Mouse (Mus musculus) retina, embryonic 14.5 days (tissue): ENCODE data around the gene Ppfibp1.
"Not testable (repeated sequence)": the region's sequence is repeated elsewhere in the genome, so short reads cannot be mapped to it uniquely, and the experiment has no call there.

Experiments used
- DNase-seq: peaks from one replicate; pipeline ENCODE4 v3.0.0-alpha.2; 2015; ENCODE audit warnings: low spot score

Gene Ppfibp1

DNA sequence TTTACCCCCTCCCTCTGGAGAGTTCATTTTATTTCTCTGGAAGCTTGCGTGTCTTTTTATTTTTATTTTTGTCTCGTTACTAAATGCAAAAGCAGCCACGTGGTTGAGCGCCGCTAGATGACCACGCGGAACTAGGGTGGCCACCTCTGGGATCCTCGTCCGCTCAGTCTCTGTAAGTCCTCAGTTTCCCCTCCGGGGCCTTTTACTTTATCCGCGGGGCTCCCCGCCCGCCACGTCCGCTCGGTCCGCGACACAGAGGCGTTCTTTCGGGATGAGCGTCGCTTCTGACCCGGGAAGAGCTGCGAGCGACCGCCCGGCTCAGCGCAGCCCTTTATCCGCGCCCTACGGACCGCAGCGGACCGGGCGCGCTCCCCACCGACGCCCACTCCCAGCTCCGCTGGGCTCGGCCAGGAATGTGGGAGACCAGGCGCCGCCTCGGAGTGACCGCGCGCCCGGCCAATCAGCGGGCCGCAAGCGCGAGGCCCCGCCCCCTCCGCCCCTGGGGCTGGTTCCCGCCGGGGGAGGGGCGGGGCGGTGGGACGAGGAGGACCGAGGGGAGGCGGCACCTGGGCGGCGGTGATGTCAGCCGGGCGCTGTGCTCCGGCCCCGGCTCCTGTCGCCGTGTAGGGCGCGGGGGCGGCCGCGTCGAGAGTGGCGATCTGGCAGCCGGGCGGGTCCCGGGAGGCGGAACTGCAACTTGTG is at the start of gene Ppfibp1:
Gene Ppfibp1 (plus strand): TSS at position 530 of the 702 bp plus-strand sequence.
- DNase-seq, result peak; percentile 95

DNA sequence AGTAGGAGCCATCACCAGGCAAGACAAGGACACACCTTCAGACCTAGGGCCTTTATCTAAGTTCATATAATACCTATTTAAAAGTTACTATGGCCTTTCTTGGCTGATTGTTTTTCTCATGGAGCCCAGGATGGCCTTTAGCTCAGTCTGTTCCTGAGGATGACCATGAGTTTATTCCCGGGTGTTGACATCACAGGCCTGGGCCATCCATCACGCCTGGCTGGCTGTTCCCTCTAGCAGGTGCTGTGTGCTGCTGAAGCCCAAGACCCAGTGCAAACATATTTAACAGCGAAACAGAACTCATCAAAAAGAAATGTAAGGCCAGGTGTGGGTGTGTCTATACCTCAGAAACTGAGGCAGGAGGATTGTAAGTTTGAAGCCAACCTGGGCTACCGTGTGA is 49.4 kb upstream of the Ppfibp1 start:
- DNase-seq, result no peak

DNA sequence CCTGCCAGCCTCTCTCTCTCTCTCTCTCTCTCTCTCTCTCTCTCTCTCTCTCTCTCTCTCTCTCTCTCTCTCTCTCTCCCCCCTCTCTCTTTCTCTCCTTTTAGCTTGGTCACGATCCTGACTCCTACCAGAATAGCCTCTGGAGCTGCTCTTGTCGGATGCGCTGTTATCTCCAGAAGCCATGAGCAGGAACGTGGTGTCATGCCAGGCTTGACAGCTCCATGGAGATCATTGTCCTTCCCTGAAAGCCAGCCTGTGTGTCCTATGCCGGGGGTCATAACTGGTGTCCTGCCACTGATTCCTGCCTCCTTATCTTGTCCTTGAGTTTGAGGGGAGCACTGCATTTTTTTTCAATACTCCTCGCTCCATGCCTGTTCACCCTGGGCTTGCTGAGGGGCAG is 43.4 kb upstream of the Ppfibp1 start:
- DNase-seq, result no peak

DNA sequence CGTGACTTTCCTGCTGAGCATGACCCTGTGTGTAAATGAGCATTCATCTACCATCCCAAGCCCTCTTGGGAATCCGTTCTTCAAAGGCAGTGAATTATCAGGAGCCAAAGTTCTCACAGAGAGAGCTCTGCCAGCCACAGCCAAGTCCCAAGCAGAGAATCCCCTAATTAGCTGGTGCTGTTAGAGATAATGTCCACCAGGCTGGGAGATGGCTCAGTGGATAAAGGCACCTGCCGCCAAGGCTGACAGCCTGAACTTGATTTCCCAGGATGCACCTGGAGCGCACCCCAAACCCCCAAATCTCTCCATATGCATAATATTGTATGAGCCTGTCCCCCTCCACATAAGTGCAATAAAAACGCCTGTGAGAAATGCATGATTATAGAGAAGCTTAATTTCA is 42.9 kb upstream of the Ppfibp1 start:
- DNase-seq, result no peak

DNA sequence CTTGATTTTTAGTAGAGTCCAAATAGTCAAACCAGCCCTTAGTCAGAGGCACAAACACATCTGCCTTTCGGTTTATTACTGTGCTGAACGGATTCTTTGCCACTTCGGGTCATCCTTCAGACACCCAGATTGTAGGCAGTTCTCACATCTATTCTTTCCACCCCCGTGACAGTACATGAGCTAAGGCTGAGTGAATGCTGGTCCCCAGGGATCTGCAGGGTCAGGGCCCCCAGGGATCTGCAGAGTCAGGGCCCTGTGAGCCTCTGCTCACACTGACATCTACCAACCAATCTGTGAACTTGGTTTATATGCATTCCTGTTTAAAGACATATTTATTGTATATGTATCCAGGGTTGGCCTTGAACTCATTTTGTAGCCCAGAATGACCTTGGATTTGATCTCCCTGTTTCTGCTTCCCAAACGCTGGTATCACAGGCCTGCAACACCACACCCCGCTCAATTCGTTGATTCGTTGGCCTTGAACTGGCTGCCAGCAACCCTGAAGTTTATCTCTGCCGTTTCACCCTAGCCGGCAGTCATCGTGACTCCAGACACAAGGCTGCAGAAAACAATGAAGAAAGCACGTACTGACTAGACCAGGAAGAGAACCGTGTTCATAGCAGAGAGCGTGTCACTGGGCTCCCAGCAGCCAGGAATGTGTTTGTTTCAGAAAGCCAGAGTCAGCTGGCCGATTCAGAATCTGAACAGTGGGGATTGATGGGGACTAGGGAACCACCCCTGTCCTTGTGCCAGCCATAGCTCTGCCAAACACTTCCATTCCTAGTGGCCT is 42.1 kb upstream of the Ppfibp1 start:
- DNase-seq, result no peak

DNA sequence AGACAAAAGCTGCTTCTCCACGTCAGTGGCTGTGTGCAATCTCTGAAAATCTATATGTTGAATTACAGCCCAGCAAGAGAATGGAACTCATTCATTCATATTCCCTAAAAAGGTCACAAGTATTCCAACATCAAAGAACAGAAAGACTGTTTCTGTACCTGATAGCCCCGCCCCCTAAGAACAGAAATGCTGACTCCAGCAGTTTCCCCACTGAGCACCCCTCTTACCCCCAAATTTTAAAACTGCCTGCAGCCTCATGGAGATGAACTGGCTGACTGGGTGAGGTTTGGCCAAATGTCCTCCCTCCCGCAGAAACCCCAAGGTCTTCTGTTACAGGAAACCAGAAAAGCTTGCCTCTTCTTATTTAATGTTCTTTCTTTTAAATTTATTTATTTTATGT is 40.9 kb upstream of the Ppfibp1 start:
- DNase-seq, result no peak

DNA sequence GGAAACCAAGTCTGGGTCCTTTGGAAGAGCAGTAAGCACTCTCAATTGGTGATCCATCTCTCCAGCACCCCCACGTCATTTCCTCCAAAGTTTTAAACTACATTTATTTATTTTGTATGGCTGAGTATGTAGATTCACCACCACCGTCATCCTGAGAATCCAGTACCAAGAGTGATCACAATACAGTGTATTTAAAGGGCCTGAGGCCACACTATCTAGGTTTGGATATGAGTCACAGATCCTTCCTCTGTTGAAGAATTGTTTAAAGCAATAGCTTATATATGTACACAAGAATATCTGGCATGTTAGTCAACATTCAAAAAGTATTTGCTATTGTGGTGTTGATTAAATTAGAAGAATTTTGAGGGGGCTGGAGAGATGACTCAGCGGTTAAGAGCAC is 40.0 kb upstream of the Ppfibp1 start:
- no peak for DNase-seq

DNA sequence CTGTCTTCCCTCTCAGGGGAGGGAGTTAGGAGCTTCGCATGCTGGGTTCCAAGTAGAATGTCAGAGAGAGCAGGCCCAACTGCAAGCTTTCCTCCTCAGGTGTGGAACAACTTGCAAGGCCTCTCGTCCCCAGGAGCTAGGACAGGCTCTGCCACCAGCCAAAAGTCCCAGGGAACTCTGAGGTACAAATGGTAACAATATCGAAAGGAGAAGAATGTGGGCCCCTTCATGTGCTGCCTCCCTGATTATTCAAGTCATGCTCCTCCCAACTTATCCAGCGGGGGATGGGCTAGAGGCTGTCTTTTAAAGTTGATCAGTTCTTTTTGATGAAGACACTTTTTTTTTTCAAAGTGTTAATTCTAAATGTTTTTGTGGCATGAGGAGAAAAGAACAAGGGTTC is 38.2 kb upstream of the Ppfibp1 start, which contains the start of gene Smco2:
Gene Smco2 (plus strand): TSS at position 55 of the 400 bp plus-strand sequence.
- DNase-seq, result no peak

DNA sequence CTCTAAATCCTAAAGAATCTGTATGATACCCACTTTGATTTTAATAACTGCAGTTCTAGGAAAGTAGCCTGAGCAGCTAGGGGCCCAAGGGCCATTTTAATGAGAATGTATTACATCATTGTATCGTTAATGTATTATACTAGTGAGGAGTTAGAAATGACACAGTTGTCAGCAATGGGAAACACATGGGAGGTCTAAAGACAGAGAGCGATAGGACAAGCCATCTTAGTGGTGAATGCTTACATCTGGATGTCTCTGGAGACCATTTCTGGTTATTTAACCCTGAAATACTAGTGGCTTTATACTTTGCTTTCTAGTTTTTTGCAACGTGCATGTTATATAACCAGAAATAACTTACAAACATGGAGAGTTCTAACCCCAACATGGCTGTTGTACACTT is 36.4 kb upstream of the Ppfibp1 start:
- DNase-seq, result no peak

DNA sequence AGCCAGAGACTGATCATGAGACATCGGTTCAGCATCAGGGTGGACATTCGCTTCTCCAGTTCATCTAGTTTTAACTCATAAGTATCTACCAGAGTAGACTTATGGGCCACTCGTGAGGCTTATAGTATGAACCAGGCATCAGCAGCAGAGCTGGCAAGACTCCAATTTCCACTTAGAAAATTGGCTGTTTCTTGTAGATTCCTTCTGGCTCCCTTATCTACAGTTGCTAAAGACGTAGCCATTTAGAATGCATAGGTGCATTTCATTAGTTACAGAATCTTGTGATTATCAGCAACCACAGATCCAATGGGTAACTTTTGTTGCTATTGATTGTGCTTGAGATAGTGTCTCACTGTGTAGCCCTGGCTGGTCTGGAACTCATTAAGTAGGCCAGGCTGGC is 35.5 kb upstream of the Ppfibp1 start:
- DNase-seq, result no peak

DNA sequence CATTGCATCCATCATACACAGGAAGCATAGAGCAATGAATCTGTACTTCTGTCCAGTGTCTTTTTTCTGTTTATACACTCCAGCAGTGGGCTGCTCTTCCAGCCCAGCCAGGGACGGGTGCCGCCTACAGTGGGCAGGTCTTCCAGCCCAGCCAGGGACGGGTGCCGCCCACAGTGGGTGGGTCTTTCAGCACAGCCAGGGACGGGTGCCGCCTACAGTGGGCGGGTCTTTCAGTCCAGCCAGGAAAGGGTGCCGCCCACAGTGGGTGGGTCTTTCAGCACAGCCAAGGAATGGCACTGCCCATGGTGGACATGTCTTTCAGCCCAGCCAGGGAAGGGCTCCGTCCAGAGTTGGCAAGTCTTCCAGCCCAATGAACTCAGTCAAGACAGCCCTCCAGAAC is 33.1 kb upstream of the Ppfibp1 start:
- DNase-seq, result no peak

DNA sequence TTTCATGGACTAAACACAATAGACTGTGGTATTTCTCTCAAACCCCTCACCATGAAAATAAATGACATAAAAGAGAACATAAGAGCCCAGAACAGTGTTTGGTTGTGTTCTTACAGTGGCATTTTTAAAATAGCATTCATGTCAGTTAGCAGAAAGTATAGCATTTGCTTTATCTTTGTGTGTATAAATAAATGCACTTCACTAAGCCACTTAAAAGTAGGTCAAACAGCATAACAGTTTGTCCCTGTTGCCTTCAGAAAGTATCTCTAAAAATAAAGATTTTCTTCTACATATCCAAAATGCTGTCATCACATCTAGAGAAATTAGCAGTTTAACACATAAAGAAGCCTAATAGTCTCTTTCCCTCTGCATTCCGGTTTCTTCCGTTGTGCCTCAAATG is 30.9 kb upstream of the Ppfibp1 start:
- no peak for DNase-seq

DNA sequence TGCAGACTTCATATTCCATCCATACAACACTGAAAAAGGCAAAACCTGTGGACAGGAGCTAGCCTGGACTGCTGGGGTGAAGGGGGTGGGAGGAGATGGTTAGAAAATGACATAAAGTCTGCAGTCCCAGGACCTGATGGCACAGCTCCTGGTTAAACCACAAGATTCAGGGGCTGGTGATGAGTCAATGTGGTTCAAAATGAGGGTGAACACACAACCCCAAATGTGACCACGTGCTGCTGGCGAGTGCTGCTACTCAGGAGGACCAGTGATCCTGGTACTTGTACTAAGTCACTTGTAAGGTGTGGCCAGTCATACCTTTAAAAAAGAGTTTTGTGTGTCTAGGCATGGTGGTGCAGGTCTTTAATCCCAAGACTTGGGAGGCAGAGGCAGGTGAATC is 25.1 kb upstream of the Ppfibp1 start:
- no peak for DNase-seq

DNA sequence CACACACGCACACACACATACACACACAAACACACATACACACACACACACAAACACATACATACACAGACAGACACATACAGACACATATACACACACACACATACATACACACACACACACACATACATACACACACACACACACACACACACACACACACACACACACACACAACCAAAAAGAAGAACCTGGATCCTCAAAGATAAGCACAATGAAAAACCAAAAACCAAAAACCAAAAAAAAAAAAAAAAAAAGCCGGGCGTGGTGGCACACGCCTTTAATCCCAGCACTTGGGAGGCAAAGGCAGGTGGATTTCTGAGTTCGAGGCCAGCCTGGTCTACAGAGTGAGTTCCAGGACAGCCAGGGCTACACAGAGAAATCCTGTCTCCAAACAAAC is 23.9 kb upstream of the Ppfibp1 start:
- DNase-seq, result not testable (repeated sequence)

DNA sequence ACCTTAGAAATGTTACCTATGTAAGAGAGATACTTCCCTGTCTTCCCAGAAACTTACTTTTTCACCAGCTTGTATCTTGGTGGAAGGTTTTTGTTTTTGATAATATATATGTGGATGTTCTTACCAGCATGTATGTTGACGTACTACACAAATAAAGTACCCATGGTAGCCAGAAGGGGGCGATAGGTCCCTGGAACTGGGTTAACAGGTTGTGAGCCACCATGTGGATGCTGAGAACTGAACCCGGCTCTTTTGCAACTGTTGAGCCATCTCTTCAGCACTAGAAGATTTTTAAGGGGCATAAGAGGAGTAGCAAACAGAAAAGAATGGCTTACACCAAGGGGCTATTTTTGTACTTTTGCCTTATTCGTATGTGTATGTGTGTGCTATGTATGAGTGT is 22.6 kb upstream of the Ppfibp1 start:
- DNase-seq, result no peak

DNA sequence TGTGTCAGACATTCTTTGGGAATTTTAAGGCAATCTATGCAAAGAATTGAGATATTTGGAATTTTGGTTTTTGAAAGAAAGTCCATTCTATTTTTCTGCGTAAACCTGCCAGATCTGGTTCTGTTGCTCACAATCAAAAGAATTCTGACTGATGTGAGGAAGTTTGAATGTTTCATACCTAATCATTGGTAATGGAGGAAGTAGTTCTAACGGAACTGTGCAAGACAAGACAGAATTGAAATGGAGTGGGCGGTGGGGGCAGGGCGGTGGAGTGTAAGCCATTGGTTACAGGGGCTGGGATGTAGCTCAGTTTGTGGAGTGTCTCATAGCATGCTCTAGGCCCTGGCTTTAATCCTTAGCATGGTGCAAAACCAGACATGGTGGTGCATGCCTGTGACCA is 16.3 kb upstream of the Ppfibp1 start:
- DNase-seq, result no peak

DNA sequence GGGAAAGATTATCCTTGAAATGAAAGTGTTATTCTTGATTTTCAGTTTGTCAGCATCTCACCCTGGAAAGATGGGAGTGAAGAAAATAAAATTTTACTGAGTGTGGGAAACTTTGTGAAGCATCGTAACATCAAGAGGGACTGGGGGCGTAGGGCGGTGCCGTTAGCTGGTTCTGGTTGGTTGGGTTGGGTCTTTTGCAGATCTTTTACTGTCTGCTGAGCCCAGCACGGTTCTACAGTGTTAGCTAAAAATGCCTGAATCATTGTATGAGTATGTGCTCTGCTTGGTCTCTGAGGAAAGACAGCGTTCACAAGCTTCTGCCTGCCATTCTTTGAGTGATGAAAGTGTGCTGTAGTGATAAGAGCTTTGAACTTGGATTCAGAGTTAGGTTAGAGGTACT is 13.9 kb upstream of the Ppfibp1 start:
- no peak for DNase-seq

DNA sequence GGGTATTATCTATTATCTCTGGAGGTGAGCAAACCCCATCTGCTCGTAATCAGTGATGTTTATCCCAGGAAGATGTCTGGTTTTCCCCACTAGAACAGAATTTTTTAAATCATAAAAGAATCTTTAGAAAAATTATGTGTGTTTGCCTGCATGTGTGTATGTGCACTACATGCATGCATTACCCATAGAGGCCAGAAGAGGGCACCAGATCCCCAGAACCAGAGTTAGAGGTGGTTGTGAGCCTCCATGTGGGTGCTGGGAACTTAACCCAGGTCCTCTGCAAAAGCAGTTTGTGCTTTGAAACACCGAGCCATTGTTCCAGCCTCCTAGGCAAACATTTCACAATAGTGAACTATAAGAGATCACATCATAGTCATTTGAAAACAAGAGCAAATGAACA is 11.5 kb upstream of the Ppfibp1 start:
- DNase-seq, result no peak

DNA sequence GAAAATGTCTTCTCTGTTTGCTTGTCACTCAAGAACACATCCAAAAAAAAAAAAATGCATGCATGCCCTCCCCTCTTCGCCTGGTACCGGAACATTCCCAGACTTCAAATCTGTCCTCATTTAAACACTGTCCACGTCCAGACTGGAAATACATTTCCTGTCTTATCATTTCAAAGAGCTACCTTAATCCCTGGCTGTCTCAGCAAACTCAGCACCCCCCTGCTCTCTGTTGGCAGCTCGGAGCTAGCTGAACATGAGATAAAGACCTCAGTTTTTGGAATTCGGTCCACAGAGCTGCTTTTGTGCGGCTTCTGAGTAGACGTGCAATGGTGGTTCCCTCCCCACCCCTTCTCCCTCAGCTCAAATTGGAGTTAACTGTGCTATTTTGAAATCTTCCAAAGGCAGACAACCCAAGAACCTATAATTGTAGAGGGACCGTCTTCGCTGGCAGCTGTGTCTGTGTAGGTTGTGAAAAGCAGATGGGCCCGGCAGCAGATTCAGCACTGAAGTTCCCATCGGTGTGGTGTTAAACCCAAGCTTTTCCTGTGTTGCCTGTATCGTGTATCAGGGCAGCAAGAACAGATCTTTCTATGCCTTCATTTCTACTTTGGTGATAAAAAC is 10.8 kb upstream of the Ppfibp1 start:
- DNase-seq, result no peak

DNA sequence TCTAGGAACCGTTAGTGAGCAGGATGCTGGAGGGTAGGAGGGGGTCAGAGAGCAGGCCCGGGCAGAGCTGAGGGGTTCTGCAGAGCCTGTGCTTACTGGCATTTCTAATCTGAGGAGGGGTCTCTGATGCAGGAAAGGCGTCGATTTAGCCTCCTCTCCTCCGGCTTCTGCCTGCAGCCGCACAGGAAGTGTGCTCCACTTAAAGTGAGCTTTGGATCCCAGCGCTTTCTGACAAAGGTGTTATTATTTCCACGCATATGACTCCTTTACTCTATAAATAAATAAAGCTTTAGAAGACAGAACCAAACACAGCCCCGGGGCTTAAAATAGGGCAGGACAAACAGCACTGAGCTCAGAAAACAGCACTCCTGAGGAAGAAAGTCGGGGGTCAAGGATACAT is 9.4 kb upstream of the Ppfibp1 start:
- DNase-seq, result no peak

DNA sequence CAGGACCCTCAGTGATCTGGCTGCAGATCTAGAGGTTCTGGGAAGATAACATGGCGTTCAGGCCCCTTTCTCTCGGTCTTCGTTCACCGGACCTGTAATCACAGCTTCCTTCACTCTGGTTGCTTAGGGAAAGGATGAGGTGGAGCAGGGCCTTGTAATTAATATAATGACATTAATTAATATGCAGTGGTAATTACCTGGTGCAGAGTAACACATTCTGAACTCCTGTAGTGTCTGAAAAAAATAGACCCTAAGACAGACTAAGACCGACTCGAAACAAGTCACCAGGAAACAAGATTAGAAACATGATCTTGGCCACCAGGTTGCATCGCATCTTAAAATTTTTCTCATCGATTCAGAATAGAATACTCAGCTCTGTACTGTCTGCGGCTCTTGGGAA is 8.4 kb upstream of the Ppfibp1 start:
- no peak for DNase-seq

DNA sequence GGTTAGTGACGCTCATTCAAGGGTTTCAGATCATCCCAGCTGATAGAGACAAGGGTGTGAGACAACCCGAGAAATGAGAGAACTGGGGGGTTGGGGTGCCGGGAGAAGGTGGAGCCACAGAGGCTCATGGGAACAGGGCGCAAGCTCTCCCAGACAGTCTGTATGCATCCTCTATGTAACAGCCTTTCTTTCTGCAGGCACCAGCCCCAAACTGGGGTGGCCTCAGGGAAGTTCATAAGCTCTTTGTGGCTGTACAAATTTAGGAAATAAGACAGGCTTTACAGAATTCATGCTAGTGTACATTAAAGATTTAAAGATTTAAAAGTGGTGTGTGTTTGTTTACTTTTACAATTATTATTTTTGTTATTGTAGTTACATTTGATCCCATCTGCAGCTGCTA is 8.0 kb upstream of the Ppfibp1 start:
- DNase-seq, result no peak
